Mouse (Mus musculus) E14TG2a.4 (cell line): ENCODE data around the gene Psma7.

Experiments used
- H3K27me3 ChIP-seq: 2 replicates; pipeline ENCODE4 v1.6.1; 2014; ENCODE audit warnings: low read length, control low read depth; ENCODE audit not compliant: insufficient read depth
- H3K36me3 ChIP-seq: 2 replicates; pipeline ENCODE4 v1.6.1; 2014; ENCODE audit warnings: low read length, control low read depth; ENCODE audit not compliant: insufficient read depth
- H3K4me1 ChIP-seq: replicated peaks from 2 replicates; pipeline ENCODE4 v1.6.1; 2014; ENCODE audit warnings: low read depth, low read length, control low read depth
- H3K4me3 ChIP-seq: replicated peaks from 2 replicates; pipeline ENCODE4 v1.5.1; 2014; ENCODE audit warnings: mild to moderate bottlenecking, low read length
- H3K9me3 ChIP-seq: 2 replicates; pipeline ENCODE4 v1.6.1; 2014; ENCODE audit warnings: low read length, control low read depth
- CTCF ChIP-seq: conservative IDR thresholded peaks from 2 replicates; pipeline ENCODE4 v1.5.1; 2014; ENCODE audit warnings: low read length
- NANOG ChIP-seq: IDR thresholded peaks from 2 replicates; pipeline ENCODE4 v1.6.1; 2014; ENCODE audit warnings: borderline replicate concordance, low read length, mixed read lengths
- POU5F1 ChIP-seq: IDR thresholded peaks from 2 replicates; pipeline ENCODE4 v1.6.1; 2014; ENCODE audit warnings: low read length, borderline replicate concordance

The Psma7 gene

GRCm38 (mm10) chr2:180042256-180042857 lies at the start of gene Psma7, which contains the start of gene Ss18l1:
TSS of gene Psma7 (minus strand) at chr2:180042433.
TSS of gene Ss18l1 (plus strand) at chr2:180042509.
- no peak for TF ChIP-seq CTCF
- TF ChIP-seq NANOG: no peak
- no peak for TF ChIP-seq POU5F1
- H3K4me3 ChIP-seq: peak within 1 kb of the TSS; percentile 99
- peaks cover 35% of the 10 kb centered on the region for H3K36me3 ChIP-seq
- H3K27me3 ChIP-seq: peaks cover 17% of the 10 kb centered on the region
- H3K9me3 ChIP-seq: no peaks in the 10 kb centered on the region
- H3K4me1 ChIP-seq: peaks cover 59% of the 10 kb centered on the region

- H3K4me1 ChIP-seq: peaks cover 36% of the 10 kb centered on the region
Measured at GRCm38 (mm10) chr2:180090285-180090684, 48.1 kb upstream of the Psma7 start.

GRCm38 (mm10) chr2:180087472-180087871 lies 45.2 kb upstream of the Psma7 start:
- Histone ChIP-seq H3K4me1 (peaks cover 62% of the 10 kb centered on the region), H3K9me3 (no peaks in the 10 kb centered on the region), H3K4me3 (no peak overlapping the region), H3K36me3 (peaks cover 25% of the 10 kb centered on the region), H3K27me3 (peaks cover 11% of the 10 kb centered on the region)
- TF ChIP-seq NANOG (no peak), CTCF (peak; percentile 54)

More at GRCm38 (mm10) chr2:180090285-180090684, 48.1 kb upstream of the Psma7 start:
- Histone ChIP-seq H3K9me3 (no peaks in the 10 kb centered on the region), H3K4me3 (no peak overlapping the region), H3K36me3 (peaks cover 5% of the 10 kb centered on the region; the same call in 1 of the 2 replicates), H3K27me3 (peaks cover 22% of the 10 kb centered on the region)
- TF ChIP-seq NANOG (no peak), CTCF (no peak), POU5F1 (no peak)

- no peak for TF ChIP-seq CTCF
- TF ChIP-seq POU5F1: no peak
- no peak for TF ChIP-seq NANOG
- Histone ChIP-seq H3K27me3 (peaks cover 11% of the 10 kb centered on the region), H3K9me3 (no peaks in the 10 kb centered on the region)
Measured at GRCm38 (mm10) chr2:180086637-180087027, 44.4 kb upstream of the Psma7 start.

GRCm38 (mm10) chr2:180085926-180086636 lies 43.8 kb upstream of the Psma7 start:
- TF ChIP-seq NANOG (no peak), POU5F1 (no peak), CTCF (no peak)
- peaks cover 11% of the 10 kb centered on the region for H3K27me3 ChIP-seq
- H3K36me3 ChIP-seq: peaks cover 39% of the 10 kb centered on the region
- peaks cover 75% of the 10 kb centered on the region for H3K4me1 ChIP-seq
- peak overlapping the region; percentile 71 for H3K4me3 ChIP-seq
- no peaks in the 10 kb centered on the region for H3K9me3 ChIP-seq

More at GRCm38 (mm10) chr2:180086637-180087027, 44.4 kb upstream of the Psma7 start:
- peaks cover 34% of the 10 kb centered on the region for H3K36me3 ChIP-seq
- 0 out of 2 replicates have a peak overlapping the region, but pooled peaks have one; percentile 71 for H3K4me3 ChIP-seq
- peaks cover 70% of the 10 kb centered on the region for H3K4me1 ChIP-seq

- Histone ChIP-seq H3K27me3 (no peaks in the 10 kb centered on the region), H3K9me3 (no peaks in the 10 kb centered on the region), H3K4me3 (peak overlapping the region; percentile 14), H3K4me1 (peaks cover 90% of the 10 kb centered on the region), H3K36me3 (peaks cover 50% of the 10 kb centered on the region)
- TF ChIP-seq CTCF (no peak), POU5F1 (no peak), NANOG (no peak)
Measured at GRCm38 (mm10) chr2:180084565-180084964, 42.3 kb upstream of the Psma7 start.

GRCm38 (mm10) chr2:180083063-180083462 lies 40.8 kb upstream of the Psma7 start:
- H3K4me3 ChIP-seq: no peak overlapping the region
- no peaks in the 10 kb centered on the region for H3K27me3 ChIP-seq
- no peak for TF ChIP-seq POU5F1
- TF ChIP-seq CTCF: no peak
- no peak for TF ChIP-seq NANOG
- H3K9me3 ChIP-seq: no peaks in the 10 kb centered on the region
- H3K36me3 ChIP-seq: peaks cover 64% of the 10 kb centered on the region
- H3K4me1 ChIP-seq: peaks cover 94% of the 10 kb centered on the region

- Histone ChIP-seq H3K4me3 (no peak overlapping the region), H3K27me3 (no peaks in the 10 kb centered on the region), H3K9me3 (no peaks in the 10 kb centered on the region), H3K36me3 (peaks cover 72% of the 10 kb centered on the region), H3K4me1 (peaks cover 96% of the 10 kb centered on the region)
- TF ChIP-seq CTCF: no peak
- no peak for TF ChIP-seq POU5F1
- TF ChIP-seq NANOG: no peak
Measured at GRCm38 (mm10) chr2:180080680-180081079, 38.4 kb upstream of the Psma7 start.

GRCm38 (mm10) chr2:180077622-180078021 lies 35.4 kb upstream of the Psma7 start:
- peaks cover 74% of the 10 kb centered on the region for H3K36me3 ChIP-seq
- no peak for TF ChIP-seq CTCF
- TF ChIP-seq NANOG: no peak
- TF ChIP-seq POU5F1: no peak
- no peaks in the 10 kb centered on the region for H3K9me3 ChIP-seq
- H3K27me3 ChIP-seq: no peaks in the 10 kb centered on the region
- H3K4me3 ChIP-seq: peak overlapping the region; percentile 15; the same call in 1 of the 2 replicates
- H3K4me1 ChIP-seq: peaks cover 74% of the 10 kb centered on the region
